Mouse (Mus musculus) neural tube, embryonic 12.5 days (tissue): ENCODE data around the gene Stx2. TPM values are rescaled to one million over a fixed set of nuclear protein-coding genes. Genes with fewer than 3 reads are reported as not detected.

ENCODE experiments used
- ATAC-seq: fragments of 200-750 bp; cut with Nextera tagmentation; 2 replicates; pipeline ENCODE4 v1.8.0; 2017; ENCODE audit warnings: low read depth, mild to moderate bottlenecking, moderate TSS enrichment, moderate library complexity; ENCODE audit not compliant: low FRiP score
- H3K27ac ChIP-seq: fragments of 300-500 bp; sonication (generic); 2 replicates; pipeline ENCODE4 v1.5.1; 2016
- H3K27me3 ChIP-seq: fragments of 300-500 bp; sonication (generic); replicated peaks from 2 replicates; pipeline ENCODE4 v1.6.1; 2016; ENCODE audit warnings: mild to moderate bottlenecking
- H3K36me3 ChIP-seq: fragments of 300-500 bp; sonication (generic); 2 replicates; pipeline ENCODE4 v1.6.1; 2016; ENCODE audit warnings: mild to moderate bottlenecking
- H3K4me1 ChIP-seq: fragments of 300-500 bp; sonication (generic); 2 replicates; pipeline ENCODE4 v1.6.1; 2016
- H3K4me2 ChIP-seq: fragments of 300-500 bp; sonication (generic); replicated peaks from 2 replicates; pipeline ENCODE4 v1.6.1; 2016; ENCODE audit warnings: mild to moderate bottlenecking
- H3K4me3 ChIP-seq: fragments of 300-500 bp; sonication (generic); 2 replicates; pipeline ENCODE4 v1.5.1; 2016
- H3K9ac ChIP-seq: fragments of 300-500 bp; sonication (generic); 2 replicates; pipeline ENCODE4 v1.6.1; 2016; ENCODE audit warnings: mild to moderate bottlenecking
- H3K9me3 ChIP-seq: fragments of 300-500 bp; sonication (generic); 2 replicates; pipeline ENCODE4 v1.6.1; 2016; ENCODE audit warnings: mild to moderate bottlenecking
- WGBS: fragments of 180-500 bp; shearing (Covaris S2); methylation state at CpG from one replicate; pipeline ENCODE4 v1.1.7; 2016; 5-methylcytosine and 5-hydroxymethylcytosine counted together
- polyA plus RNA-seq: library from polyadenylated mRNA; unstranded; fragments of >200 nt; fragmentation: Nextera tagmentation; extraction: Ambion mirVana; gene quantifications from 2 replicates; pipeline ENCODE4 v1.2.1, GENCODE M21; 2016

The Stx2 gene
- polyA plus RNA-seq, 1 experiment from 2014 or later, result 37.0 TPM

DNA sequence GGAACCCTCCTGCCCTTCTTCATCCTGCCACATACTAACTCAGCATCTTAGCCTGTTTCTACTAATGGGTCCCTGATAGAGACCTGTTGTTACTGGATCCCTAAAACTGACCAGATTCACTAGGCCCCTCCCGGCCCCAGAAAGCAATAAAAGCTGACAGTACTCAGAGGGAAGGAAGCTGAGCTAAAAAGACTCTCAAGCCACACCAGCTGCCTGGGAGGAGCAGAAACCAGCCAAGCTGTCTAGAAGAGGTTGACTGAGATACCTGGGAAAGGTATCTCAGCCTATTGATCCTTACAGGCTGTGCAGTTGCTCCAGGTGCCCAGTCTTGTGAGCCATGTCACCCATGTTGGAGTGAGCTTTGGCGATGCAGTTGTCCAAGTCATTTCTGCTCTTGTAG lies 17.4 kb upstream of the Stx2 start:
- Histone ChIP-seq H3K4me3 (no peak overlapping the region), H3K36me3 (peaks cover 25% of the 10 kb centered on the region), H3K9me3 (no peaks in the 10 kb centered on the region), H3K27me3 (no peaks in the 10 kb centered on the region), H3K27ac (no peak overlapping the region), H3K4me1 (peaks cover 7% of the 10 kb centered on the region; the same call in 1 of the 2 replicates), H3K9ac (no peak overlapping the region), H3K4me2 (no peak overlapping the region)
- no peak for ATAC-seq
- 73% methylated on average over 2 of the region's 2 CpGs for WGBS

DNA sequence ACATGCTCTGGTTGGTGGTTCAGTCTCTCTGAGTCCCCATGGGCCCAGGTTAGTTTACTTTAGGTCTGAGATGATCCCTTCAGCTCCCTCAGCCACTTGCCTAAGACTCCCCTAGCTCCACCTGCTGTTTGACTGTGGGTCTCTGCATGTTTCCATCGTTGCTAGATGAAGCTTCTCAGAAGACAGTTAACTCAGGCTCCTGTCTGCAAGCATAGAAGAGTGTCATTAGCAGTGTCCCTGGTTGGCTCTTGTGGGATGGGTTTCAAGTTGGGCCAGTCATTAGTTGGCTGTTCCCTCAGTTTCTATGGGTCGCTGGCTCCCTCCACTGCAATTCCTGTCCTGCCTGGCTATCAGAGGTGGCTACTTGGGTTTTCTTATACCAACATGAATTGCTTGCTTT lies 16.7 kb upstream of the Stx2 start:
- 50% methylated on average over 2 of the region's 2 CpGs for WGBS
- H3K36me3 ChIP-seq, result peaks cover 25% of the 10 kb centered on the region

DNA sequence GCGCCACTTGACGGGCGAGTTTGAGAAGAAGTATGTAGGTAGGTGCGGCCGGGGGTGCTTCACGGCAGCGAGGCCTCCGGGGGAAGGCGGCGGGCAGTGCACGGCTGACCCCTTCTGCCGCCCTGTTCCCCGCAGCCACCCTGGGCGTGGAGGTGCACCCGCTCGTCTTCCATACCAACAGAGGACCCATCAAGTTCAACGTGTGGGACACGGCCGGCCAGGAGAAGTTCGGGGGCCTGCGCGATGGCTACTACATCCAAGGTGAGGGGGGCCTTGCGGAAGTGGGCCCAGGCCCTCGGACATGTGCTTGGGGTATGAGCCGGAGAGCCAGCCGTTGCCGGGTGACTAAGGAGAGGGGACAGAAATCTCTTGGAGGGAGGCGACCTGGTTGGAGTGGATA lies 12.4 kb upstream of the Stx2 start:
- H3K4me3 ChIP-seq, result peak overlapping the region; percentile 86
- H3K27ac ChIP-seq, result peak overlapping the region; percentile 79
- peak overlapping the region; percentile 74 for H3K4me2 ChIP-seq
- ATAC-seq, result peak; percentile 18
- no peaks in the 10 kb centered on the region for H3K9me3 ChIP-seq
- WGBS, result 1% methylated on average over 28 of the region's 28 CpGs
- H3K27me3 ChIP-seq, result no peaks in the 10 kb centered on the region
- peaks cover 16% of the 10 kb centered on the region for H3K4me1 ChIP-seq
- H3K9ac ChIP-seq, result peak overlapping the region; percentile 91
- H3K36me3 ChIP-seq, result peaks cover 19% of the 10 kb centered on the region

More for the DNA sequence above, 16.7 kb upstream of the Stx2 start:
- Histone ChIP-seq H3K27ac (no peak overlapping the region), H3K4me2 (no peak overlapping the region), H3K9me3 (no peaks in the 10 kb centered on the region), H3K4me1 (peaks cover 7% of the 10 kb centered on the region; the same call in 1 of the 2 replicates), H3K4me3 (no peak overlapping the region), H3K27me3 (no peaks in the 10 kb centered on the region), H3K9ac (no peak overlapping the region)
- no peak for ATAC-seq

DNA sequence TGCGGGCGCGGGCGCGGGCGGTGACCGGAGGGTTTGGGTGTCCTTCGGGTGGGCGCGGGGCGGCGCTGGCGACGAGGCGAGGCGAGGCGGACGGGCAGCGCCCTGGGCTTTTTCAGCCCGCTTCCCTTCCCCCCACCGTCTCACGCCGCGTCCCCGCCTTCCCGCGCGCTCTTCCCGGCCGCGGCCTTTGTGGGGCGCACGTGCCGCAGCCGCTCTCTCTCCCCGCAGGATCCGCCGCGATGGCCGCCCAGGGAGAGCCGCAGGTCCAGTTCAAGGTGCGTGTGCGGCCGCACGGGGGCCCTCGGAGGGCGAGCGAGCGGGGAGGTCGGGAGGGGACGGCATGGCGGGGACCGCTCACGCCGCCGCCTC lies 11.9 kb upstream of the Stx2 start:
- peak overlapping the region; percentile 79 for H3K27ac ChIP-seq
- peak overlapping the region; percentile 86 for H3K4me3 ChIP-seq
- H3K9ac ChIP-seq, result peak overlapping the region; percentile 91
- peak overlapping the region; percentile 74 for H3K4me2 ChIP-seq
- peaks cover 19% of the 10 kb centered on the region for H3K36me3 ChIP-seq
- no peaks in the 10 kb centered on the region for H3K9me3 ChIP-seq
- under 1% methylated on average over 56 of the region's 56 CpGs for WGBS
- H3K27me3 ChIP-seq, result no peaks in the 10 kb centered on the region
- peak; percentile 74 for ATAC-seq
- H3K4me1 ChIP-seq, result peaks cover 16% of the 10 kb centered on the region

DNA sequence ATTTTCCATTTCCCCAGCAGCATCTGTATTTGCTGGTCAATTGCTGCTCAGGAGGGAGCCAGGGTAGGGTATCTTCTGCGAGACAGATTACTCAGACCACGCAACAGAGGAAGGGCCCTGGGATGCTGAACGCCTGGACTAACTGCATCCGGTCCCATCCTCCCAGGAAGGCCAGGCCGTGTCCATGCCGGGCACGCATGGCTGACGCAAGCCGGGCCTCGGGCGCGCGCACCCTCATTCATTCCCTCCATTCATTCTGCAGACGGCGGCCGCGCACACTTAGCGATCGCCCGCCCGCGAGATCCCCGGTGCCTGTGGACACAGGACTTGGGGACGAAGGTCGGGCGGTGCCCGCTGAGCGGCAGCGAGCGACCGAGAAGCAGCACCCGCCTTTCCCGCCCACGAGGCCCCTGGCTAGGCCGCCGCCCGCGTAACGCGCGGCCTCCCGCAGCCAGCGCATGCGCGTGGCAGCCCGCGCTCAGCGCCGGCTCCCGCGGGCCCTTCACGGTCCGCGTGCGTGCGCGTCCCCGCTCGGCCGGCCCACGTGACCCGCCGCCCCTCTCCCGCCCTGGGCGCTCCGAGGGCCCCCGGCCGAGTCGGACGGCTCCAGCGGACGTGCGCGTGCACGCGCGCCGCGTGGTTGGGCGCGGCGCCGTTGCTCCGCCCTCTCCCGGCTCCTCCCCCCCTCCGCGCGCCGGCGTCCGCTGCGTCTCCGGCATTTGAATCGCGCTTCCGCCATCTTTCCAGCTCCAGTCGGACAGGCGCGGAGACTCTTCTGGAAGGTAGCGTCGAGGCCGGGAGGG lies 11.3 kb upstream of the Stx2 start, which contains the start of gene Ran:
Ran (plus strand) TSS at position 573 of the 803 bp plus-strand sequence.
- Histone ChIP-seq H3K4me3 (peak within 1 kb of the TSS; percentile 86), H3K27me3 (no peaks in the 10 kb centered on the region), H3K9ac (peak within 1 kb of the TSS; percentile 91), H3K4me1 (peaks cover 16% of the 10 kb centered on the region), H3K4me2 (peak within 1 kb of the TSS; percentile 74), H3K9me3 (no peaks in the 10 kb centered on the region), H3K27ac (peak within 1 kb of the TSS; percentile 93), H3K36me3 (peaks cover 14% of the 10 kb centered on the region)
- ATAC-seq, result peak; percentile 91
- under 1% methylated on average over 100 of the region's 102 CpGs for WGBS

DNA sequence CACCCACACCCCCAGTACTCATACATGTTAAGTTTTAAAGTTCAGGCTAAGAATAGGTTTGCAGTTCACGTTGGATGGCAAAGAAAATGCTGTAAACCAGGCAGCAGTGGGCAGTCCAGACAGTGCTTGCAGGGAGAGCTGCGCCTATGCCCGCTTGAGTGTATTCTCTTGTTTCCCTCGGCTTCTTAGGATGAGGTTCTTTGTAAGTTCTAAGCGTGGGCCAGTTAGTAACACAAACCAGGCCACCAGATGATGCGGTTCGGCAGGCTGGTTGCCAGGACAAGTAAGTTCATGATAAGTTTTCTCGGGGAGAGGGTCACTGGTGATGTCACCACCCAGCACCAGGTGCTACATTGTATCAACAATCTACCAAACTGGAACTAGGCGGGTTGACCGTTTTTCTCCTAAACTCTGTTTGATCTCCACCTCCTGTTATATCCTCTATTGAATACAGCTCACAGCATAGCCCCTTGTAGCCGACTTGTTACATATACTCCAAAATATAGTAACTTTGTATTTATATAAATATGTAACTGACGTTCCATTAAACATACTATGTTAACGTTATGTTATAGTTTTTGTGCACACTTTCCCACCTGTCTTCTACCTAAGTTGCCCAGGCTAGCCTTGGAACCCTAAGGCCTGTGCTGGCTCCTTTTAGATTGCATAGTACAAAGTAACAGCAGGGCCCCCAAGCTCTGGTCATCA lies 10.6 kb upstream of the Stx2 start:
- Histone ChIP-seq H3K4me1 (peaks cover 16% of the 10 kb centered on the region), H3K4me2 (peak overlapping the region; percentile 74), H3K9me3 (no peaks in the 10 kb centered on the region), H3K4me3 (peak overlapping the region; percentile 86), H3K27ac (peak overlapping the region; percentile 93), H3K27me3 (no peaks in the 10 kb centered on the region), H3K36me3 (peaks cover 9% of the 10 kb centered on the region), H3K9ac (peak overlapping the region; percentile 74)
- no peak for ATAC-seq
- WGBS, result 86% methylated on average over 13 of the region's 13 CpGs

DNA sequence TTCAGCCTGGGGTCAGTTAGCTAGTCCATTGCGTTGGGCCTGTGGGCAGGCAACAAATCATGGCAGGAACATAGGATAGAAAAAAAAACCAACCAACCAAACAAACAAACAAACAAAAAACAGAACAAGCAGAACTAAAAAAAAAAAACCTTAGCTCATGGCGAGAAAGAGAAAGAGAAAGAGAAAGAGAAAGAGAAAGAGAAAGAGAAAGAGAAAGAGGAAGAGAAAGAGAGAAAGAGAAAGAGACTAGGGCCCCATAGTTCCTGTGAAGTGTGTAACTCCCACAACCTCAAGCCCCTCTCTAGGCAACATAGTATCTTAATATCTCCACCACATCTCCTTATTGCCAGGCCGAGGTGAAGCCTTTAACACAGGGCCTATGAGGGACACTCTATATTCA lies 8.0 kb upstream of the Stx2 start:
- Histone ChIP-seq H3K27me3 (no peaks in the 10 kb centered on the region), H3K36me3 (no peaks in the 10 kb centered on the region), H3K4me1 (peaks cover 10% of the 10 kb centered on the region), H3K4me3 (no peak overlapping the region), H3K9me3 (no peaks in the 10 kb centered on the region), H3K9ac (no peak overlapping the region), H3K4me2 (no peak overlapping the region), H3K27ac (no peak overlapping the region)
- 90% methylated on average over 3 of the region's 3 CpGs for WGBS
- no peak for ATAC-seq

DNA sequence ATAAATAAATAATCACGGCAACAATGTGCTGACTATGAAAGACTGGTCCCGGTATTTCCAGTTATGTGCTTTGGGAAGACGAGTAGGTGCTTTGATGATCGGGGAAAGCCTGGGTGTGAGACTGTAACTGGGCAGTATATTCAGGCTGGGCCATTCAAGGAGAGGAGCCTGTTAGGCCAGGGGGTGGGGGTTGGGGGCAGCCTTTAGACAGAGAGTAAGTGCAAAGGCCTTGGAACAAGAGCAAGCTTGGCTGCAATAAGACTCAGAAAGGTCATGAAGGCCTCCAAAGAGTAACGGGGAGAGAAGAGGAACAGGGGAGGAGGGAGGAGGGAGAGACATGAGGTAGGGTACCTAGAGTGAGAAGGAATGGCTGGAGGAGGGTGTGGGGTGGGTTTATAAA lies 7.2 kb upstream of the Stx2 start:
- no peak for ATAC-seq
- 83% methylated on average over 5 of the region's 5 CpGs for WGBS
- no peak overlapping the region for H3K4me2 ChIP-seq
- no peaks in the 10 kb centered on the region for H3K27me3 ChIP-seq
- peaks cover 9% of the 10 kb centered on the region for H3K4me1 ChIP-seq
- H3K36me3 ChIP-seq, result no peaks in the 10 kb centered on the region
- no peak overlapping the region for H3K4me3 ChIP-seq
- H3K9me3 ChIP-seq, result no peaks in the 10 kb centered on the region
- H3K9ac ChIP-seq, result no peak overlapping the region
- H3K27ac ChIP-seq, result no peak overlapping the region

DNA sequence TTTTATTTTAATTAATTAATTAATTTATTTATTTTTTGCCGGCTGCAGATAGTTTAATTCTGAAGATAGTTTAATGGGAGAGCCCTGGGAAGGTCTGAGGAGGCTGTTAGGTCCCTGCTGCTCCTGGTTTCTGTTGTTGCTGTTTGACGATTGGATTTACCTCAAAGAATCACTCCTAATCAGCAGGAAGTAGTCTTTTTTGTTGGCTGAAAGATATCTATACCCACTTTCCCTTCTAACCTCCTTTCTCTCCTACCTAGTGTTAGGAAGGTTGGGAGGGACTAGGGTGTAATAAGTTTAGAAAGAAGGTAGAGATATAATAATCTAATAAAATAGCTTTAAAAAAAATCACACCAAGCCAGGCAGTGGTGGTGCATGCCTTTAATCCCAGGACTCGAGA lies 6.6 kb upstream of the Stx2 start:
- Histone ChIP-seq H3K27ac (no peak overlapping the region), H3K9me3 (no peaks in the 10 kb centered on the region), H3K4me1 (peaks cover 9% of the 10 kb centered on the region), H3K9ac (no peak overlapping the region), H3K36me3 (no peaks in the 10 kb centered on the region), H3K4me3 (no peak overlapping the region), H3K4me2 (no peak overlapping the region), H3K27me3 (no peaks in the 10 kb centered on the region)
- ATAC-seq, result no peak
- 85% methylated on average over 3 of the region's 3 CpGs for WGBS

DNA sequence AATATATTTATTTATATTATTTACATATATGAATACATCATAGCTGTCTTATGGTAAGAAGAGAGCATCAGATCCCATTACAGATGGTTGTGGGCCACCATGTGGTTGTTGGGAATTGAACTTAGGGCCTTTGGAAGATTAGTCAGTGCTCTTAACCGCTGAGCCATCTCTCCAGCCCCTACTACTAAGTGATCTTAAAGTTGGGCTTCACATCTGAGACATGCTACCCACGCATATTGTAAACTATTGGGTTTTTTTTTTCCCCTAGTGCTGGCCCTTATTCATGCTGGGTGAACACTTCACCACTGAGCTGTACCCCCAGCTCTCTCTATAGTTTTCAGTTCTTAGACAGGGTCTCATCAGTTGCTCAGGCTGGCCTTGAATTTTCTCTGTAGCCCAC lies 2.6 kb upstream of the Stx2 start:
- Histone ChIP-seq H3K9ac (no peak overlapping the region), H3K9me3 (no peaks in the 10 kb centered on the region), H3K27me3 (no peaks in the 10 kb centered on the region), H3K27ac (no peak overlapping the region), H3K4me3 (no peak overlapping the region), H3K4me1 (peaks cover 7% of the 10 kb centered on the region), H3K4me2 (no peak overlapping the region), H3K36me3 (no peaks in the 10 kb centered on the region)
- 90% methylated on average over 2 of the region's 2 CpGs for WGBS
- ATAC-seq, result no peak

DNA sequence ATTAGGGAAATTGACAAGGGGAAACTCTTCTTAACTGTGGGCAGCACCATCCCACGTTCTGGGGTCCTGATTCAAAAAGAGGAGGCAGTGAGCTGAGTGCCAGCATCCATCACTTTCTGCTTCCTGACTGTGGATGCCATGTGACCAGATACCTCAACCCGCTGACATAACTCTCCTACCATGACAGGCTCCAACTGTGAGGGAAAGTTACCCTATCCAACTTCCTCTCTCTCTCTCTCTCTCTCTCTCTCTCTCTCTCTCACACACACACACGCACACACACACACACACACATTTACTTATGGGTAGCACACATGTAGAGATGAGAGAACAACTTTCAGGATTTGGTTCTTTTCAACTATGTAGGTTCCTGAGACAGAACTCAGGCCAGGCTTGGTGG lies 1.2 kb upstream of the Stx2 start:
- peaks cover 7% of the 10 kb centered on the region for H3K4me1 ChIP-seq
- H3K27me3 ChIP-seq, result no peaks in the 10 kb centered on the region
- H3K9ac ChIP-seq, result no peak overlapping the region
- no peak for ATAC-seq
- no peak overlapping the region for H3K4me3 ChIP-seq
- no peaks in the 10 kb centered on the region for H3K36me3 ChIP-seq
- no peaks in the 10 kb centered on the region for H3K9me3 ChIP-seq
- no peak overlapping the region for H3K27ac ChIP-seq
- WGBS, result 73% methylated on average over 3 of the region's 3 CpGs
- H3K4me2 ChIP-seq, result no peak overlapping the region

DNA sequence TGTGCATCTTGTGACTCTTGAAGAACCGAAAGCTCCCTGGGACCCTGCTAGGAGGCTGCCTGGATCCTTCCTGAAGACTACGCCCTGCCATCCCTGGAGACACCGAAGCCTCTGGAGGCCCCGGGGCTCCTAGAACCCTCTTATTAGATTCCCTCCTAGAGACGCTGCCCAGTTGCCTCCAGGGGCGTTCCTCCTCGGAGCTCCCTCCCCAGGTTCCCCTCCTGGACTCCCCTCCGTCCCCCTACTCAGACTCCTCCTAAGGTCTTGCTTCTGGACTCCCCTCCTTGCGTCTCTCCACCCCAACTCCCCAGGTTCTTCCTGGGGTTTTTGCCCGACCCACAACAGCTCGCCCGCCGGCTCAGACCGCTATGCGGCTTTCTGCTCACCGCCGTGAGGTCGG lies 366 bp downstream of the Stx2 start:
- H3K36me3 ChIP-seq, result no peaks in the 10 kb centered on the region
- peak overlapping the region; percentile 78 for H3K9ac ChIP-seq
- peak overlapping the region; percentile 70 for H3K4me3 ChIP-seq
- H3K27ac ChIP-seq, result no peak overlapping the region; the same call in 1 of the 2 replicates
- H3K4me2 ChIP-seq, result peak overlapping the region; percentile 85
- no peaks in the 10 kb centered on the region for H3K27me3 ChIP-seq
- peaks cover 7% of the 10 kb centered on the region for H3K4me1 ChIP-seq
- H3K9me3 ChIP-seq, result no peaks in the 10 kb centered on the region
- under 1% methylated on average over 18 of the region's 18 CpGs for WGBS
- no peak; the same call in 1 of the 2 replicates for ATAC-seq
